Mouse (Mus musculus): Measurements from ENCODE around the gene Sec16b.

The Sec16b gene

GRCm38 (mm10) chr1:157560654-157561386, 54.3 kb downstream of the Sec16b start:
- peak; percentile 55 to 72 for DNase-seq

GRCm38 (mm10) chr1:157567819-157568218, 61.3 kb downstream of the Sec16b start:
- DNase-seq, result no peak

GRCm38 (mm10) chr1:157569263-157570090, 62.9 kb downstream of the Sec16b start:
- no peak for DNase-seq

- DNase-seq, result no peak
Observed at GRCm38 (mm10) chr1:157575316-157575715, 68.8 kb downstream of the Sec16b start.

- no peak for DNase-seq
Observed at GRCm38 (mm10) chr1:157578336-157578735, 71.8 kb downstream of the Sec16b start.

GRCm38 (mm10) chr1:157586556-157586955, 80.0 kb downstream of the Sec16b start:
- DNase-seq, result peak; percentile 55 to 60

GRCm38 (mm10) chr1:157592039-157592438, 85.5 kb downstream of the Sec16b start:
- DNase-seq, result no peak

GRCm38 (mm10) chr1:157594561-157594960, 88.0 kb downstream of the Sec16b start:
- no peak for DNase-seq

- DNase-seq, result no peak
Observed at GRCm38 (mm10) chr1:157595165-157595564, 88.6 kb downstream of the Sec16b start.

- DNase-seq, result no peak
Observed at GRCm38 (mm10) chr1:157604513-157604912, 98.0 kb downstream of the Sec16b start.

Data from cerebellum, postnatal 10 days (tissue).